Mouse (Mus musculus) large intestine, adult 2 months (tissue): ENCODE results near the gene Nmt1. TPM values are rescaled to one million over a fixed set of nuclear protein-coding genes. Genes with fewer than 3 reads are reported as not detected.
A peak's percentile ranks its signal among the peaks of the same experiment; 100 is the strongest.

Experiments
- DNase-seq: peaks from one replicate; pipeline ENCODE4 v3.0.0-alpha.2; 2012; ENCODE audit warnings: low read depth, low spot score
- WGBS: fragments of 180-500 bp; shearing (Covaris S2); methylation state at CpG from one replicate; pipeline ENCODE4 v1.1.7; 2018; 5-methylcytosine and 5-hydroxymethylcytosine counted together
- polyA plus RNA-seq: library from polyadenylated mRNA; depleted of rRNA; stranded (reverse); fragments of >200 nt; gene quantifications from 2 replicates; pipeline ENCODE4 v1.2.3, GENCODE M21; 2012

Nmt1 gene
- polyA plus RNA-seq, 1 experiment, result 50.0 TPM

GRCm38 (mm10) chr11:103101866-103102501, 74.0 kb downstream of the Nmt1 start:
- 2% methylated on average over 30 of the region's 30 CpGs for WGBS
- no peak for DNase-seq

GRCm38 (mm10) chr11:103102725-103103349, 74.8 kb downstream of the Nmt1 start:
- WGBS, result under 1% methylated on average over 35 of the region's 35 CpGs
- no peak for DNase-seq

- WGBS, result 58% methylated on average over 8 of the region's 8 CpGs
- DNase-seq, result no peak
These were observed 75.6 kb downstream of the Nmt1 start for GRCm38 (mm10) chr11:103103621-103104020.

GRCm38 (mm10) chr11:103104469-103104868, 76.5 kb downstream of the Nmt1 start:
- WGBS, result 77% methylated on average over 7 of the region's 7 CpGs
- no peak for DNase-seq

- WGBS, result 49% methylated on average over 14 of the region's 14 CpGs
- no peak for DNase-seq
These were observed 77.3 kb downstream of the Nmt1 start for GRCm38 (mm10) chr11:103105180-103105725.

- DNase-seq, result no peak
- 91% methylated on average over 6 of the region's 6 CpGs for WGBS
These were observed 77.8 kb downstream of the Nmt1 start for GRCm38 (mm10) chr11:103105810-103106209.

- 77% methylated on average over 4 of the region's 4 CpGs for WGBS
- DNase-seq, result no peak
These were observed 78.4 kb downstream of the Nmt1 start for GRCm38 (mm10) chr11:103106386-103106785.

GRCm38 (mm10) chr11:103111301-103111700, 83.3 kb downstream of the Nmt1 start:
- no peak for DNase-seq
- 52% methylated on average over 10 of the region's 10 CpGs for WGBS

GRCm38 (mm10) chr11:103111881-103112551, 84.0 kb downstream of the Nmt1 start:
- WGBS, result 3% methylated on average over 28 of the region's 28 CpGs
- no peak for DNase-seq

- WGBS, result 43% methylated on average over 9 of the region's 9 CpGs
- no peak for DNase-seq
These were observed 84.5 kb downstream of the Nmt1 start for GRCm38 (mm10) chr11:103112552-103112912.

- DNase-seq, result no peak
- WGBS, result 74% methylated on average over 12 of the region's 12 CpGs
These were observed 85.0 kb downstream of the Nmt1 start for GRCm38 (mm10) chr11:103113005-103113404.

GRCm38 (mm10) chr11:103113771-103114170, 85.8 kb downstream of the Nmt1 start:
- 71% methylated on average over 4 of the region's 4 CpGs for whole genome bisulfite sequencing
- no peak for DNase-seq

GRCm38 (mm10) chr11:103114270-103114943, 86.4 kb downstream of the Nmt1 start:
- DNase-seq, result no peak
- WGBS, result 89% methylated on average over 11 of the region's 11 CpGs

- DNase-seq, result no peak
- under 1% methylated on average over 34 of the region's 34 CpGs for WGBS
These were observed 87.4 kb downstream of the Nmt1 start for GRCm38 (mm10) chr11:103115163-103116007.

GRCm38 (mm10) chr11:103116008-103116818, 88.2 kb downstream of the Nmt1 start, which contains the start of gene Hexim1:
Gene Hexim1 (plus strand): TSS chr11:103116231.
- under 1% methylated on average over 53 of the region's 53 CpGs for WGBS
- peak; percentile 97 for DNase-seq

GRCm38 (mm10) chr11:103116959-103117590, 89.1 kb downstream of the Nmt1 start:
- under 1% methylated on average over 35 of the region's 35 CpGs for WGBS
- DNase-seq, result no peak

- under 1% methylated on average over 38 of the region's 38 CpGs for WGBS
- no peak for DNase-seq
These were observed 89.6 kb downstream of the Nmt1 start for GRCm38 (mm10) chr11:103117591-103118009.
